Mouse (Mus musculus) megakaryocyte-erythroid progenitor cell, adult 5-6 weeks (primary cell): ENCODE measurements around the gene Gpr119. TPM values are rescaled to one million over a fixed set of nuclear protein-coding genes. Genes with fewer than 3 reads are reported as not detected.
A peak's percentile ranks its signal among the peaks of the same experiment; 100 is the strongest.

Source experiments
- ATAC-seq: replicated peaks from 2 replicates; pipeline ENCODE4 v1.8.0; 2016; ENCODE audit warnings: mild to moderate bottlenecking, inconsistent platforms; ENCODE audit not compliant: severe bottlenecking, poor library complexity, low FRiP score, low TSS enrichment
- total RNA-seq, 2 experiments: library from RNA; stranded (forward) in 1 of 2; stranded (reverse) in 1 of 2; fragments of 200-1000, 215-1000 nt in 1 of 2; fragments of >200 nt in 1 of 2; fragmentation: Nextera tagmentation in 1 of 2; gene quantifications; 2 replicates each; pipeline ENCODE4 v1.2.3; 2014 to 2017

Gene Gpr119
- total RNA-seq (2014; fragmentation: Nextera tagmentation): not detected in 2 replicates
- not detected in 2 replicates for total RNA-seq (2017)

GRCm38 (mm10) chrX:48674171-48674570, at the start of gene Gpr119:
TSS of gene Gpr119 (minus strand) at chrX:48674478.
- ATAC-seq: no peak

DNA sequence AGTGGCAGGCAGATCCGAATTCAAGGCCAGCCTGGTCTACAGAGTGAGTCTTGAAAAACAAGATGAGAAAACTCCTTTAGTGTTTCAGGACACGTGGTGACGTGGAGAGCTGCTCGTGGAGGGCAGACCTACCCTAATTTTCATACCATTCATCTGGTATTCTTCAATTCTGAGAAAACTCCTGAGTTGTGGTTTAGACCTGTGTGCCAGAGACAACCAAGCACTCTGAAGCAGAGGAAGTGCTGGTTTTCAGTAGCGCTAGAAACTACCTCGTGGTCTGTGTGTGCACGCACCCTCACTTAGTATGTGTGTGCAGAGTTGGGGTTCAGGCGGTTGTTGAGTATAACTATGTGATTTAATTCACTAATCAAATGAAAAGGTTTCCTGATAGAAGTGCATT, 38.6 kb upstream of the Gpr119 start:
- no peak for ATAC-seq

DNA sequence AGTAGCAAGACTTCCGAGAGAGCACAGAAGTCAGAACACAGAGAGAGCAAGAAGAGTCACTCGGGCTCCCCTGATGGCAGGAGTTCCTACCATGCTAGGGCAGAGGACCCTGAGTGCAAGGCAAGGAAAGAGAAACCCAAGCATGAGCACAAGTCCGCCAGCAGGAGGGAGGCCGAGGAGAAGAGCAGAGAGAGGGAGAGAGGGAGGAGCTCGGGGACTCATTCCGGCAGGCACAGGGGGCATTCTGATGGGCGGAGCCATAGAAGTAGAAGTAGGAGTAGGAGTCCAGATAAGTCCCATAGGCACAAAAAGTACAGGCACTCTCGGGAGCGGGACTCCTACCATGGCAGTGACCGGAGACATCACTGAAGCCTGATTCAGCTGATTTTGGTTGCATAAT, 35.4 kb upstream of the Gpr119 start:
- no peak for ATAC-seq

- ATAC-seq: peak; percentile 99
These were observed 20.6 kb upstream of the Gpr119 start, which contains the start of gene Rbmx2 for GRCm38 (mm10) chrX:48694864-48695371. TSS of gene Rbmx2 (plus strand) at chrX:48695004.

GRCm38 (mm10) chrX:48694460-48694859, 20.2 kb upstream of the Gpr119 start:
- peak; percentile 40 for ATAC-seq

DNA sequence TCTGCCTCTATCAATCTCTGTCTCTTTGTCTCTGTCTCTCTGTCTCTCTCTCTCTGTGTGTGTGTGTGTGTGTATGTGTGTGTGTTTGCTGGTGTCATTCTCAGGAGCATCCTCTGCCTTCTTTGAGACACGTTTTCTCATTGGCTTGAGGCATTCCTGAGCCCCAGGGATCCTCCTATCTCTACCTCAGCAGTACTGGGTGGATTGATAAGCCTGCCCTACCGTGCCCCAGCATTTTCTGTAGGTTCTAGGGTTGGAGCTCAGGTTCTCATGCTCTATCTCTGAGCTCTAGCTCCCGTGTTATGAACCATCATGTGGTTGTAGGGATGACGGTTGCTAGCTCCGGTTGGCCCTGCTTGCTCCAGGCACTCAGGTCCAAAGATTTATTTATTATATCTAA, 9.6 kb upstream of the Gpr119 start:
- no peak for ATAC-seq

DNA sequence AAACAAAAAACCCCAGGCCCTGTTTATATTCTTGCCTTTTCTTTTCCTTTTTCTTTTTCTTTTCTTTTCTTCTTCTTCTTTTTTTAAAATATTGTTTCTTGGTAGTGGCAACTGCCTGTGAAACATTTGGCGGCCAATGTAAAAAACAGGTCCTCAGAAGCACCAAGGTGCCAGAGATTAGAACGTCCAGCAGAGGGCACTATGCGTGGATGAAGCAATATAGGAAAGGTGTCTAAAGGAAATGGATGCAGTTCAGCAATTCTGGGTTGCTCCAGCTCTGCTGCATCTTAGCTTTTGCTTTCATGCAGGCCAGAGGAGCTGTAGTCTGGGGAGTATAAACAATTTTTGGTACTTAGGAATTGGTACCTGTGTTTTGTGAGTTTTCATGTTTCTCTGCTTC, 9.2 kb upstream of the Gpr119 start:
- ATAC-seq: peak; percentile 78; the same call in 1 of the 2 replicates

DNA sequence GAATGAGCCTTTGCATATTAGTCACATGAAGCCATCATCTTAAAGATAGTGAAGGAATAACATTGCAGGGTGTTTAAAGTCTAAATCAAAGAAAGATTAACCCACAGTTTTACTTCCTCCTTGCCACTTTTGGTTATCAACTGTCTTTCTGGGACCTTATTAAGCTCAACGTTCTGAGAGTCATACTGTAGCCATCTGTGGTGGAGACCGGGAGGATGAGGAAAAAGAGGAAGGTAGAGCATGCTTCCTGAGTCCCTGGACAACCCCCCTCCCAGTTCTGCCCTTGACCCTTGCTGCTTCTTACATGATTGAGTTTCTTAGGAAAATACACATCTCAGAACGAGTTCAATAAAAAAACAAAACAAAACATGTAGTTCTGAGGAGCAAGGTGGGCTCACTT, 2.6 kb downstream of the Gpr119 start:
- ATAC-seq: no peak

- ATAC-seq: no peak
These were observed 4.7 kb downstream of the Gpr119 start for GRCm38 (mm10) chrX:48669588-48669987.

DNA sequence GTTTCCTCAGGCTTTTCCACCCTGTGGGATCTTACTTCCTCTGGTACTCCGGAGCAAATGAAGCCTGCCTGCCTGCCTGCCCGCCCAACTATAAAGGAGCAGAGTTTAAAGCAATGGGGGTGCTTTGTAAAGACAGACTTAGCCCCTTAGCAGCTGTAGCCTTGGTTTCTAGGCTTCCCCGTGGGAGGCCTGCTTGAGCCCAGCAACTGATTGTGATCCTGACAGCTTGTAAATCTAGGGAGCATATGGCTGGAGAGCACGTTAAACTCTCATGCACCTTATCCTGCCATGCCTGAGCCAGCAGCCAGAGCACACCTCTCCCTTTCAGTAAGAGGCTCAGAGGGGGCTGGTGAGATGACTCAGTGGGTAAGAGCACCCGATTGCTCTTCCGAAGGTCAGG, 7.5 kb downstream of the Gpr119 start:
- no peak for ATAC-seq

DNA sequence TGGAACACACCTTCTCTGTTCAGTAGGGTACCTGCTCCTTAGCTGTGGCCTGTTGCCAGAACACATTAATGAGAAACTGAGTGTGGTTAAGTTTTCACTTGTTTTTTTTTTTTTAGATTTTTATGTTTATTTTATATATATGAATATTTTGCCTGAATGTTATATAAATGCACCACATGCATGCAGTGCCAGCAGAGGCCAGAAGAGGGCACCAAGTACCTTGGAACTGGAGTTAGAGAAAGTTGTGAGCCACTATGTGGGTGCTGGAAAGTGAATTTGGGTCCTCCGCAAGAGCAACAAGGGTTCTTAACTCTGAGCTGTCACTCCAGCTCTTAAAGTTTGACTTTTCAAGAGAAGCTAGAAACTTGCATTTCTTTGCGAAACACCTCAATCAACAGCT, 30.2 kb downstream of the Gpr119 start:
- ATAC-seq: no peak

DNA sequence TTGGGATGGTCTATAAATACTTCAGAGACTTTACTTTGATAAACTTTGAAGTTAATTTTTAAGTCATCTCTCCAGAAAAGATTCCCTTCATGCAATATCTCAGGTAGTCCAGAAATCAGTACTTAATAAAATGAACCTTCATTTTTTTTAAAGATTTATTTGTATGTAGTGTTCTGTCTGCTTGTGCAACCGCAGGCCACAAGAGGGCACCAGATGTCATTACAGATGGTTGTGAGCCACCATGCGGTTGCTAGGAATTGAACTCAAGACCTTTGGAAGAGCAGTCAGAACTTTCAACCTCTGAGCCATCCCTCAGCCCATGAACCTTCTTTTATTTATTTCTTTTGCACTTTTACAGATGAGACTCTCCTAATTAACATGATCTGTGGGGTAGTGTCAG, 37.2 kb downstream of the Gpr119 start:
- ATAC-seq: no peak

DNA sequence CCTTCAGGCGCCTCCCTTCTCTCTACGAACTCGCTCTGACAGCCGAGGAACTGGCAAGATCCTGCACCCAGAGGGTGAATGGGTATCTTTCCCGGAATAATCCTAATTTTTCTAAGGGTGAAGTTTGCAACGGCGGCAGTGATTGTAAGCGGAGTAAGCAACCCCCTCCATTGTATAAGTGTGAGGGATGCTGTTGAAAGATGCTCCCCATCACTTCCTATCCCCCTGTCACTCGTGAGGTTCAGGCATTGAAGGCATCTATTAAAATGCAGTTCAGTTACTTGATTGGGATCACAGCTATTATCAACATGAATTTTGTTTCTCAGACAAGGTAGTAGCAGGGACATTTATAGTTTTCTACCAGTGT, 50.2 kb downstream of the Gpr119 start:
- ATAC-seq: no peak

GRCm38 (mm10) chrX:48623379-48624053, 50.8 kb downstream of the Gpr119 start, which contains the start of gene Slc25a14:
TSS of gene Slc25a14 (plus strand) at chrX:48623413.
- ATAC-seq: peak; percentile 99

DNA sequence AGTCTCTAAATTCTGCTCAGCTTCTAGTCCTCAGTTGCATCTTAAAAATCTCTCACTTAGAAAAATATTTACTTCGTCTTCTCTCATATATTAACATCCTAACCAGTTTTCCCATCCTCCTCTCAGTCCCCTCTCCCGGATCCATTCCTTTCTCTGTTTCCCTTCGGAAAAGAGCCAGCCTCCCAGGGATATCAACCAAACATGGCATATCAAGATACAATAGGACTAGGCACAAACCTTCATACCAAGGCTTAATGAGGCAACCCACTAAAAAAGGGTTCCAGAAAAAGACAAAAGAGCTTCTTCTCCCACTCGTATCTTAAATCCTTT, 51.3 kb downstream of the Gpr119 start:
- ATAC-seq: no peak

Other genes with a start within 250 kb of the Gpr119 start
- gene Elf4, start 211.3 kb downstream of the Gpr119 start, total RNA-seq (2014; fragmentation: Nextera tagmentation): 24.2 and 26.0 TPM in 2 replicates
- 7.9 and 11.8 TPM in 2 replicates for gene Elf4, start 211.3 kb downstream of the Gpr119 start, total RNA-seq (2017)
- 68.2 and 74.1 TPM in 2 replicates for gene Aifm1, start 160.9 kb downstream of the Gpr119 start, total RNA-seq (2014; fragmentation: Nextera tagmentation)
- gene Aifm1, start 160.9 kb downstream of the Gpr119 start, total RNA-seq (2017): 110 and 155 TPM in 2 replicates
- 0.50 and 1.4 TPM in 2 replicates for gene Rab33a, start 155.2 kb downstream of the Gpr119 start, total RNA-seq (2014; fragmentation: Nextera tagmentation)
- gene Rab33a, start 155.2 kb downstream of the Gpr119 start, total RNA-seq (2017): not detected in 2 replicates
- 25.1 and 32.6 TPM in 2 replicates for gene Zfp280c, start 80.0 kb downstream of the Gpr119 start, total RNA-seq (2014; fragmentation: Nextera tagmentation)
- gene Zfp280c, start 80.0 kb downstream of the Gpr119 start, total RNA-seq (2017): 22.8 and 31.7 TPM in 2 replicates
- gene Slc25a14, start 51.1 kb downstream of the Gpr119 start, total RNA-seq (2014; fragmentation: Nextera tagmentation): 3.3 and 4.3 TPM in 2 replicates
- gene Slc25a14, start 51.1 kb downstream of the Gpr119 start, total RNA-seq (2017): 8.0 and 8.4 TPM in 2 replicates
- gene Rbmx2, start 20.5 kb upstream of the Gpr119 start, total RNA-seq (2014; fragmentation: Nextera tagmentation): 15.5 and 18.6 TPM in 2 replicates
- gene Rbmx2, start 20.5 kb upstream of the Gpr119 start, total RNA-seq (2017): 21.1 and 21.5 TPM in 2 replicates
- gene Gm595, start 203.2 kb upstream of the Gpr119 start, total RNA-seq (2014; fragmentation: Nextera tagmentation): 0.33 TPM in 1 of 2 replicates, not detected in the other
- gene Gm595, start 203.2 kb upstream of the Gpr119 start, total RNA-seq (2017): not detected in 2 replicates